Mouse (Mus musculus) Muller cell, postnatal 12 days (primary cell): ENCODE measurements at regions not wholly inside any gene's neighbourhood (a gene's known extent, or its start where the extent isn't known, plus 50 kb on each side); places are given as distances from the start of the nearest gene placed in this dataset.
A peak's percentile ranks its signal among the peaks of the same experiment; 100 is the strongest.

Experiments used
- DNase-seq: peaks from one replicate; pipeline ENCODE4 v3.0.0-alpha.2; 2015; ENCODE audit errors: inconsistent ontology term

DNA sequence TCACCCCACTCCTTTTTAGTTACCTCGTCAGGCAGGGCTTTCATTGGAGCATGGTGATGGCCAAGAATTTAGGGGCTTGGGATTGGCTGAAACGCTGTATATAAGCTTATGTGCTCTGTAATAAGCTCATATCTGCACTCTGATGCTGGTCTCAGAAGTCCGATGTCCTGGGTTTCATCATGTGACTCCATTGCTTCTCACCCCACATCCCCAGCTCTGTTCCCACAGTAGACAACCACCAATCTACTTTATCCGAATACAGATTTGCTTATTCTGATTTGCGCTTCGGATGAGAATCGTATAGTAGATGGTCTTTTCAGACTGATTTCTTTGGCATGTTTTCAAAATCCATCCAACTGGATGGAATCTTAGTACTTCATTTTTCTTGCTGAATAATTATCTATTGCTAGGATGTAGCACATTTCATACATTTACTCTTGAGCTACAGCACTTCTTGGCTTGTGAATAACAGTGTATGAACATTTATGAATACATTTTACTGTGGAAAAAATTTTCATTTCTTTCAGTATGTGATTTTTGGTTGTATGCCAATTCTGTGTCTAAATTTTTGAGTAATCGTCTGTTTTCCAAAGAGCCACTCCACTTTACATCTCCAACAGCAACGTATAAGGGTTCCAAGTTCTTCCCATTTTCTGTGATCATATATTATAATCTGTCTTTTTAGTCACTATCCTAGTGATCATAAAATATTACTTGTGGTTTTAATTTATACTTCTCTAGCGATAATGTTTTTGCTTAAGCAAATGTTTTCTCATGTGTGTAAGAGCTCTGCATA, 185.7 kb downstream of the Hace1 start:
- DNase-seq, result no peak

DNA sequence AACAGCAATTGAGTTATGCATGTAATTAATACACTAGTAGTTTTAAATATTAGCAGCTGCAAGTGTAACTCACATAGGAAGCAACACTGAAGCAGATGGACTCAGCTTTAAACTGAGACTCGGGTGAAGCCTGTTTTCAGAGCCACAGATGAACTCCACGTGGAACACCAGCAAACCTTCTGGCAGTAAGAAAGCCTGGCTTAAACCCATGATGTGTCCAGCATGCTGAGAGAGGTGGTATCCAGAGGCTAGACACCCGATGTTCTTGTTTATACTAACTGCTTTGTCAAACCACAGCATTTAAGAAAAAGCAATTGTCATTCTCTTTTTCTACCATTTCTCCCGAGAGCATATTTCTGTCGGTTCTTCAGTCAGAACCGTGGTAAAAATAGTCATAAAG, 202.1 kb downstream of the Hace1 start:
- no peak for DNase-seq

DNA sequence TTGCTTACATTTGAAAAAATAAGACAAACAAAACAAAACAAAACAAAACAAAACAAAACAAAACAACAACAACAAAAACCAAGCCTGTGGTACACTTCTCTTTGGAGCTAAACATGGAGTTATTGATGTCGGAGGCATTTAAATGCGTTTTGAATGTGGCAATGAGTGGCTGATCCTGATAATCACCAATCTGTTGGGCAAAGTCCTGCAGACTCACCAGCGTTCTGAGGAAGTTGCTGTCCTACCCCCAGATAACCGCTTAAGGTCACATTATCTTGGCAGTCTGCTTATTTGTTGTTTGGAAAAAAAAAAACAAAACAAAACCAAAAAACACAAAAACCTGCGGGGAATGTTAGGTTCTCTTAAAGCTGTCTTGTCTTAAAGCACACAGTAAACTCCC, 205.4 kb downstream of the Hace1 start:
- no peak for DNase-seq

DNA sequence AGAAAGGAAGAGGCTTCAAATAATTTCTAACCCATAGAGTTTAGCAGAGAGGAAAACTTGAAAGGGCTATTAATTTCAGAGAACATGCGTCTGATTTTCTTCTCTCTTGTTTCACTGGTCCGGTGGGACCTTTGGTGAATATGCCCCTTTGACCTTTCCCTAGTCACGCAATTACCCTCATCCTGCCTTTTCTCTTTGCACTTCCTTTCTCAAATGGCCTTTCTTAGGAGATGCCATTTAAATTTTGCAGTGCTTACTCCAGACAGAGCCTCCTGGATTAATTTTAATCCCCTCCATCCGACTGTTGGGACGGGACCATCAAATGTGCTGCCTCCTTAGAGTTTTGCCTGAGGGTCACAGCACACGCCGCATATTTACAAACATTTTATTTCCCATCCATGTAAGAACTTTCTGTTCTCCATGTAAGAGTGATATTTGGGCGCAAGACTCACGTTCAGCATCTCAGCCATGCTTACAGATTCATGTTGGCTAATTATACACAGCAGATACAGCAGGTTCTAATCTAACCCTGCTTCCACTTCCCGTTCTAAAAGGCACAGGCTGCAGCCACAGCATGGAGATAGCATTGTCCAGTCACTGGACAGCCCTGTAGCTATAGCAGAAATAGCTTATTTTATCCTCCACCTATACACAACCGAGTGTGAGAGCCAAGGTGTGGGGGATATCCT, 206.0 kb downstream of the Hace1 start:
- no peak for DNase-seq

DNA sequence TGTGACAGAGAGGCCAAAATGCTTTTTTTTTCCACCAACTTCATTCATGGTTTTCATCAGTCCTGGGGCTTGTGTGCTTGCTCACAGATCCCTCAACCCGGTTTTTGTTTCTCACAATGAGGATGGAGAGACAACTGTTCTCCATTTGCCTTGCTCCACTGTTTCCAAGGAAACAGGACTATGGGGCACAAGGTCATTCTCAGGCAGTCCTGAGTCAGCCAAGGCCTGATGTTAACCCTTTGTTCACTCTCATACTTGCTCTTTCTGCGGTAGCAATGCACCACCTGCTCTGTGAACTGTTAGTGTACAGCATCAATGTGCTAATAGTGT, 206.5 kb downstream of the Hace1 start:
- no peak for DNase-seq

DNA sequence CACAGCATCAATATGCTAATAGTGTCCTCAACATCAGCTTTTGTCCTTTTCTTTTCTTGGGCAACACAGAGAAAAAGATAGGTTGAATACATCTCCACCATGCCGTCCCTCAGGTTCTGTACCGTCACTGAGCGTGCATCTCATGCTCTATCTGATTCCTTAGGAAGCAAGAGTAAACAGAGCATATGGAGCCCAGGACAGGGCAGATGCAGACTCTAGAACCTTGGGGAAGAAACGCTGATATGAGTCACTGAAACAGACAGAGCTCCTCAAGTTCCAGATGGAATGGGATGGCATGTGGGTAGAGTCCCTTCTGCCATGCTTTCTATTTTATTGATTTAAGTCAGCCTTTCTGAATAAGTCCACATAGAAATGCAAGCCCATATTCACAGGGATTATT, 206.9 kb downstream of the Hace1 start:
- no peak for DNase-seq

DNA sequence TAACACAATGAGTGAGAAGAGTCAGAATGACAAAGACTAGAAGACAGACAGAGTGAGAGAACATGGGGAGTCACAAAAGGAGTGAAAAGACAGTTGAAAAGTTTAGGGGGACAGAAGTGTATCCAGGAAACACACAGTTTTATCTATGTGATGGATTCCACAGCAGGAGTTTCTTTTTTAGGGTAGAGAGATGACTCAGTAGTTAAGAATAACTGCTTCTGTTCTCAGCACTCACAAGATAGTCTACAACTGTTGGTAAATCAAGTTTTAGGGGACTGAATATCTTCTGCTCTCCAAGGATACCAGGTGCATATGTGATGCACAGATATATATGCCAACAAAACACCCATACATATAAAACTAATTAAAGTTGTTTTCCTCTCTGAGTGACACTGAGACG, 210.7 kb downstream of the Hace1 start:
- DNase-seq, result no peak

DNA sequence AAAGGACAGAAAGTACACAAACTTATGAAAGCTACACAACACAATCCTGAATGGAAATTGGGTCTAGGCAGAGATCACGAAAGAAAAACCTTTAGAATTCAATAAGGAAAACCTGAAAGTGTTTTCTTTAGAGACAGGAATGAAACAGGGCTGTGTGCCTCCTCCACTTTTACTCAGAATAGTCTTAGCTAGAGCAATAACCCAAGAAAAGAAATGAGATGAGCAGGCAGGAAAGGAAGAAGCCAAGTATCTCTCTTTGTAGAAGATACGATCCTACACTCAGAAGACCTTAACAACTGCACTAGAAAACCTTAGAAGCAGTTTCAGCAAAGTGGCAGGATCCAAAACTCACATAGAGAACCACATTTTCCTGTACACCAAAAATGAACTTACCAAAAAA, 218.0 kb downstream of the Hace1 start:
- no peak for DNase-seq

DNA sequence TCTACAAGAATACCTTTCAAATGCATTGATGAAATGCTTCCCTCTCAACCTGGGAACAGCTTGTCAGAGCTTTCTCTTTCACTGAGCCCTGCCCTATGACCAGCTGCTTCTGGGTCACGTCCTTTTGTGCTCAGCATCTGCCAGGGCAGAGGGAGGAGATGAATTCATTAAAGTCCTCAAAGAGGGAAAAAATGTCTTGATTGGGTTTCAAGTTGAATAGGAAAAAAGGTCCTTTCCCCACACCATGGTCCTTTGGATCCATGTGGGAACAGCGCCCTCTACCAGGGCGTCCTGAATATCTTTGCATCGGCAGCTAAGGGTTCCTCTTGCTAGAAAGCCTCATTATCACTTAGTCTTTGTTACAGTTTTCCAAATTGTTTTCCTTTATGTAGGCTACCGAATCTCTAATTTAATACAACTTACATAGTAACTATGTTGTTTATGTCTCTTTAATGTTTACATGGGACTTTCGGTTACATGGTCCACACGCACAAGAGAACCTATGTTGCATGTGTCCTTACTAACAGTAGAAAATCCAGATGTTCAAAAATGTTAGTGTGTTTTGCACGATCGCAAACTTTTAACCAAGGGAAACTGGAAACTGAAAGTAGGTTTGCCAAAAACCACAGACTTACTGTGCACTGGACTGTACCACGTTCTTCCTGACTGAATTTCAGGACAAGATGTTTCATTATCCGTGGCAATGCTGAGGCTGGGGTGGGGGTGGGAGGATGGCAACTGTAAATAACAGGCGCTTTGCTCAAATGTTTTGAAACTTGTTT, 222.6 kb downstream of the Hace1 start:
- DNase-seq, result peak; percentile 39

DNA sequence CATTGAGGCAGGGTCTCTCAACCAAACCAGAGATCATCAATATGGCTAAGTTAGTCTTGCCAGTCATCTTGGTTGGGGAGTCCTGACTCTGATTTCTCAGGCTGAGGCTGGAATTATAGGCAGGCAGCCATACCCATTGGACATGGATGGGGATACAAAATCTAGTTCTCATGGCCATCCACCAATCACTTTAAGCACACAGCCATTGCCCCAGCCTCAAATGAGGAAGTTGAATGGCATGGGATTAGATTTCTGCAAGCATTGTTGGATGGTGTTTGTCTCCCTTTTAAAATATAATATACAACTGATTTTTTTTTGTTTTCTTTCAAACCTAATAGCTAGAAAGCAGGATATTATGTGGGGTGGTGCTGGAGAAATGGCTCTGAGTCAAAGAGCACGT, 223.8 kb downstream of the Hace1 start:
- DNase-seq, result peak; percentile 17

DNA sequence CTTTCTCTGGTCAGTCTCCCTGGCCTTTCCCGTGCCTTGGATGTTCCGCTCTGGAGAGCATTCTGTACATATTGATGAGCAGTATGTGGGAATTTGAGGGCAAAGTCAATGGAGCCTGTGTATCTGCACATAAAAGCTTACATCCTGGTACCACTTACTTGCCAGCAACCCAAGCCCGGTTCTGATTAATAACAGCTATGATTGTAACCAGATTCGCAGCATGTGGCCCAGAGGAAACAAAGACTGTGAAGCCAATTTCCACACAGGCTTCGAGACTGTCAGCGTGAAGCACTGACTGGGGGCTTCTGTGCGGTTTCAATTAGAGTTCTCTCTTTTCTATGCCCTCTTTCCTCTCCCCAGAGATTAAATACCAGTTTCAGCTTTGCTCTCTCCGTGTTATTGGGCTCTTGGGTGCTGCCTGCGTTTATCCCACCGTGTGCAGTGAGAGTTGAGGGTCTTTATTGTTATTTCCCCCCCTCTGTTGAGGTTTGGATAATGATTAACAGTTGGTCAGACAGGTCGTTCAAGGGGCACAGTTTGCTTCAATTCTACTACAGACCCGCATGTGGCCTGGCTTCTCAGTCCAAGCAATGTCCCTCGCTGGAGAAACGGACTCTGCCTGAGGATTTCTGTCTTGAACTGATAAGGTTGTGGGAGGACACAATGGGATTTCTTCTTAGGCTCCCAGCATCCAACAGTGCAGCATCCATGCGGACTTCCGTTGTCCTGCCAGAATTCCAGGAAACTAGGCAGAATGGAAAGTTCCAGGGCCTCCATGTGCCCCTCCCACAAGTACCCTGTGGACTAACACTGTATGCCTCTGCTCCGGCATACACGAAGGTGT, 229.6 kb downstream of the Hace1 start:
- DNase-seq, result peak; percentile 67

DNA sequence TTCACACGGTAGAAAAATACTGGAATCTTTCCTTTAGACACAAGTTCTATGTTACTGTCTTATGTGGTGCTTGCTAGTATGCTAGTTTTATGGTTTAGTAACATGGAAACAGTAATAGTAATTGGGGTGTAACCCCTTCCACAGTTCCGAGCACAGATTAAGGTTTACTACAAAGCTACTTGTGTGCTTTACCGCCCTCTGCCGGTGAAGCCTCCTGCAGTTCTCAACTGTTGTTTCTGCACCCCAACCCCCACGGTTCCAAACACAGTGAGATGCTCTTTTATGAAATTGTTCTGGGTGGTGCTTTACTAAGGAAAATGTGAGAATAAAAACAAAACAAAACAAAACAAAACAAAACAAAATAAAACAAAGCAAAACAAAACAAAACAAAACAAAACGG, 234.3 kb downstream of the Hace1 start:
- no peak for DNase-seq

DNA sequence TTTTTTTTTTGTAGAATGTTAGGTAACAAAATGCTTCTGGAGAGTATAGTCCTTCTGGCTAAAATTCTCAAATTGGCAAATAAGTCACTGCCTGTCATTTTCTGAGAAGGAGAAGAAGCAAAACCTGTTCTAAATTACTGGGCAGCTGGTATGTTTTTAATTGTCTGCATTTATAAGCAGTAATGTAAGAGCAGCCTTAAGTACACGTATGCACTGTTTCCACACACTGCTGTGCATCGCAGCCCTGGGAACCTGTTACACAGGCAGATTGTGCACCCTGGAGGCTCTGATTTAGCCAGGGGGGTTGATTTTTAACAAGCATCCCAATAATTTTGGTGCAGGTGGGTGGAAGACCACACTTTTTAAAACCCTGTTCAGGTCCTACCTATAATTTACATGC, 236.2 kb downstream of the Hace1 start:
- no peak for DNase-seq

DNA sequence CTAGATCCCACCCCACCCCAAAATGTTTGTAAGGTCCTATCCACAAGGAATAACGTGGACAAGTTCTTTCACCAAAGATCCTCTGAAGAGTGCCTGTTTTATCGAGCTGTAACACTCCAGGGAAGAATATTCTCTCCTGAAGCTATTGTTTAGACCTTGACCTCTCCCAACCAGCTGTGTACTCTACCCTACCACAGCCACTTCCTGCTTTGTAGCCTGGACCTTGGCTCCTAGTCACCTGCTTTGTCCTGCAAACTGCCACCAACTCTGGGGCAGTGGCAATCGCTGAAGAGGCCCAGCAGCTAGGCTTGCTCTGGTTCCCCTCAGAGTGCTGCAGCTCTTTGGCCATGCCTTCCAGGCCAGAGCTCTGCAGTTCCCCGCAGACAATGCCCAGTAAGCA, 239.1 kb downstream of the Hace1 start:
- no peak for DNase-seq

DNA sequence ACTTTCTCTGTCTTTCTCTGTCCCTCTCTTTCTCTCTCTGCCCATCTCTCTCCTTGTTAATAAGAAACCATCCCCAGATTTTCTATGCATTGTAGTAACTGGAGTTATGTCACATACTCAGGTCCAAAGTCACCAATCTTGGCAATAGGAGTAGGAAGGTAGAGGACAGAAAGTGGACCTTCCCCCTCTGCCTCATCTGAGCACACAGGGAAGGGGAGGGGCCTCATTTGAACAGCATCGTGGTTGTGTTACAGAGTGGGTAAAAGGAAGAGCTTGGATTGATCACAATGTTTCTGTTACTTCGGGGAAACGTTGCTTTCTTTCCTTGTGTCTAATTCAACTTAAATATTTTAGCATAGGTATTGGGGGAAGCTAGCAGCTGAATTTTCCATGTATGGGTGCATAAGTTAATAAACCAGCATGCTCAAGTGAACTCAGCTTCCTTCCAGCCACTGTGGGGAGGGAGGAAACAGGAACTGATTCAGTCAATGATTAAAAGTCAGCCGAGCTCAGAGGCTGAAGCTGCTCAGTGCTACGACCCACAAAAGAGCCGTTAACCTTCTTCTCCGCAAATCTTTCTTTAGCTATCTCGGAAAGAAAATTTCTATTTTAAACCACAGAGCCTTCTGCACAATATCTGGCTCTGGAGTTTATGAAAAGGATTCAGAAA, 243.5 kb downstream of the Hace1 start:
- no peak for DNase-seq

DNA sequence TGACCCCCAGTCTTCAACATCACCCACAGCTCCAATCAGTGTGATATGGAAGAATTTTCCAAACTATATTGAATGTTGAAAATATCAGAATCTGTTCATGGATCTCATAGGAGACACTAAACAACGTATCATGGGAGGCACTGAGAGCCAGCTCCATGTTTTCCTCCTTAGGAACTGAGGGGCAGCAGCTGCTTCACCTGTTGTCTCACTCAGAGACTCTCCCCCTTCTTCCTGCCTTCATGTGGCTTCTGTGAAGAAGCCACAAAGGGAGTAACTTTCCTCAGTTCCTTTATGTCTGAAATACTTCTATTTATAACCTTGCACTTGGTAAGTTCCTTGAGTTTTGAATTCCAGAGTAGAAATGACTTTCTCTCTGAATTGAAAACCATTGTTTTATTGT, 244.6 kb downstream of the Hace1 start:
- no peak for DNase-seq

DNA sequence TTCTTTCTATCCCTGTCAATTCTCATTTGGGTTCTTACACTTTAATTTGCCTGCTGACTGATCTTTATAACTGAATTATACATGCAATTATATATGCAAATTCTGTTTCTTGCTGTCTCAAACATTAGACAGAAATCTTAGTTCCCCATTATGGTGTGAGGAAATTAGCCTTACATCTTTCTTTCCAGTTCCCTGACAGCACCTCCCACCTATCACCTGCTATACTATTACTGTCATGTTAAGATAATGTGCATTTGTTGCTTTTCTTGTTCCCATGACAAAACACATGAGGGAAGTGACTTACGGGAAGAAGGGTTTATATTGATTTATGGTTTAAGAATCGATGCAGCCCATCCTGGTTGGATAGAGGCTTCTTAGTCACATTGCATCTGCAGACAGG, 246.0 kb downstream of the Hace1 start:
- no peak for DNase-seq

DNA sequence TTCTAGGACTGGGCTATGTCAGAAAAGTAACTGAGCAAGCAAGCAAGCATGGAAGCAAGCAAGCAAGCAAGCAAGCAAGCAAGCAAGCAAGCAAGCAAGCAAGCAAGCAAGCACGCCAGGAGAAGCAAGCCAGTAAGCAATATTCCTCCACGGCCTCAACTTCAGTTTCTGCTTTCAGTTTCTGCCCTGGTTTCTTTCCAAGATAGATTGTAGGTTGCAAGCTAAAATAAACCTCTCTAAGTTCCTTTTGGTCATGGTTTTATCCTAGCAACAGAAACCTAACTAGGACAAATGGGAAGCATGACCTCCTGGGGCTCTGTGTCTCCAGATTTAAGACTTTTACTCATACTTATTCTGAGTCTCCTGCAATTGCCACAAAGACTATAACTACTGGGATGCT, 271.0 kb downstream of the Hace1 start:
- DNase-seq, result no peak

DNA sequence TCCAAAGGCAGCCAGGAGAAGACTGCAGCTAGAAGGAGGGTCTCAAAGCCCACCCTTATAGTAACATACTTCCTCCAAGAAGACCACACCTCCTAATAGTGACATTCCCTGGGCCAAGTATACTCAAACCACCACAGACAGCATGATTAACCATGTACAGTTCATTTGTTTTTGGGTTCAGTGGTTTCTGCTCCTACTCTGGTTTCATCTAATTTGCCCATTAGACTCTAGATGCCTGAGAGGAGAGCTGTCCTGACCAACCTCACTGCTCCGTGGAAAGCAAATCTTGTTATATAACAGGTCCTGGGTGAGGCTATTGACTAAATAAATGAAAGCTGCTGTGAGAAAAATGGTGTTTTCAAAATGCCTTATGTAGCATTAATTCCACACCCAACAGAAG, 272.2 kb downstream of the Hace1 start:
- peak; percentile 34 for DNase-seq

DNA sequence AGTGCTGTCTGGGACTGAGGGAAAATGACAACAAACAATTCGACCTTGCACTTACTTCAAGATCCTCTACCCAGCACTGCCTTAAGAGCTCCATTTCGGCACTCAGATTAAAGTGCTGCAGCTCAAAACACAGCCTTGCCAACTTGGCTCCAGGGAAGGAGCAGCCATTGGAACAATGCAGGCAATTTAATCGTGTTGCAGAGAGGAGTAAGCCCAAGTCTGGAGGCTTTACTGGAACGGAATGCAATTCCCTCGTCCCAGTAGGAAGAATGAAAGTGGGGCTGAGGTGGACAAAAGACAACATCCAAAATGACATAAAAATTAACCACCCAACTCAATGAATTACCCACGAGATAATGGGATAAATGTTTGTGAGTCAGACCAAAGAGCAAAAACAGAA, 273.0 kb downstream of the Hace1 start:
- DNase-seq, result peak; percentile 64

DNA sequence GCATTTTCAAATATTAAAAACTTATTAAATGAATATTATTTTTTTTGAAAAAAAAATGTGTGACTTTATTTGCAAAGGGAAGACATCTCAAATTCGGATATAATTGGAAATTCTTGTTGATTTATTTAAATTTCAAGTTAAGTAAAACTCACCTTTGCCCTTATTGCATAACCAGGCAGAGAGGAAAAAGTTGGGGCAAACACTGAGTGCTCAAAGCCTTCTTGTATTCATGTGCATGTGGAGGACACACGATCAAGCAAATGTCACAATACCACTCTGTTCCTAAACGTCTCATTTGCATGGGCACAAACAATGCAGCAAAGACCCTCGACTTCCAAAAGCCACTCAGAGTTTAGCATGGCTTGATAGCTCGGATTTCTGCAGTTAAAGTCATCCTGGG, 275.1 kb downstream of the Hace1 start:
- DNase-seq, result no peak
